Mouse (Mus musculus) CH12.LX (cell line): ENCODE measurements around the gene Nos1ap.

Experiments
- BHLHE40 ChIP-seq: IDR thresholded peaks from 2 replicates; pipeline ENCODE4 v1.6.1; 2011; ENCODE audit warnings: mild to moderate bottlenecking, low read depth, low read length, improper control_type of control experiment
- E2F4 ChIP-seq: IDR thresholded peaks from 2 replicates; pipeline ENCODE4 v1.6.1; 2011; ENCODE audit warnings: low read depth, low read length, improper control_type of control experiment; ENCODE audit not compliant: insufficient replicate concordance
- MAX ChIP-seq: IDR thresholded peaks from 2 replicates; pipeline ENCODE4 v1.6.1; 2011; ENCODE audit warnings: low read length, improper control_type of control experiment
- NRF1 ChIP-seq: IDR thresholded peaks from 2 replicates; pipeline ENCODE4 v1.6.1; 2014; ENCODE audit warnings: low read depth, mild to moderate bottlenecking, inconsistent platforms, low read length, improper control_type of control experiment, moderate library complexity
- PAX5 ChIP-seq: IDR thresholded peaks from 2 replicates; pipeline ENCODE4 v1.6.1; 2012; ENCODE audit warnings: low read length, inconsistent platforms, mixed read lengths
- POLR2A ChIP-seq: IDR thresholded peaks from 2 replicates; pipeline ENCODE4 v1.6.1; 2011; ENCODE audit warnings: low read depth, mild to moderate bottlenecking, improper control_type of control experiment, low read length
- POLR2AphosphoS2 ChIP-seq: IDR thresholded peaks from 2 replicates; pipeline ENCODE4 v1.6.1; 2011; ENCODE audit warnings: low read depth, low read length, improper control_type of control experiment
- RCOR1 ChIP-seq: conservative IDR thresholded peaks from 2 replicates; pipeline ENCODE4 v1.6.1; 2012; ENCODE audit warnings: low read depth, mild to moderate bottlenecking, inconsistent platforms, low read length, improper control_type of control experiment

DNA sequence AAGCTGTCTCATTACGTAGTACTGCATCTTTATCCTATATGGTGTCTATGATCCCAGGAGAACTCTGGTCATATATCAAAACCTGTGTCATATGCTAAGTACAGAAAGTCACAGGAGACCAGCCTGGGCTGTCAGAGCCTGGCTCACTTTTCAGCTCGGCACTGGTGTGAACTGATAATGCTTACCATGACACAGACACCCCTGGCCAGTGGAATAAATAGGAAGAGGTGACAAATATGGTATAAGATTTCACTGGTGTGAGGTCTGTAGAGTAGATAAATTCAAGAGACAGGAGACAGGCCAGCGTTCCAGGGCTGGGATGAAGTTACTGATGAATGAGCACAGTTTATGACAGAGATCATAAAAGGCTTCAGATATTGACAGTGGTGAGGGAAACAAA is 84.6 kb downstream of the Nos1ap start:
- no peak for TF ChIP-seq POLR2A
- no peak for TF ChIP-seq POLR2AphosphoS2
- no peak for TF ChIP-seq E2F4
- TF ChIP-seq BHLHE40: no peak
- TF ChIP-seq MAX: no peak
- TF ChIP-seq RCOR1: no peak
- TF ChIP-seq PAX5: no peak
- no peak for TF ChIP-seq NRF1
